Mouse (Mus musculus) thymus, adult 2 months (tissue): ENCODE data around the gene Ptx4.

ENCODE experiments used
- CTCF ChIP-seq: fragments of 200-500 bp; IDR thresholded peaks from 2 replicates; pipeline ENCODE4 v1.5.1; 2012; ENCODE audit warnings: mild to moderate bottlenecking, control low read depth, low read length, moderate library complexity, borderline replicate concordance; ENCODE audit not compliant: control insufficient read depth, poor library complexity, insufficient read depth; ENCODE audit errors: extremely low read depth
- POLR2A ChIP-seq: fragments of 200-500 bp; IDR thresholded peaks from 2 replicates; pipeline ENCODE4 v1.6.1; 2012; ENCODE audit warnings: mild to moderate bottlenecking, low read length, control low read depth, moderate library complexity; ENCODE audit not compliant: control insufficient read depth, poor library complexity, insufficient read depth; ENCODE audit errors: extremely low read depth

DNA sequence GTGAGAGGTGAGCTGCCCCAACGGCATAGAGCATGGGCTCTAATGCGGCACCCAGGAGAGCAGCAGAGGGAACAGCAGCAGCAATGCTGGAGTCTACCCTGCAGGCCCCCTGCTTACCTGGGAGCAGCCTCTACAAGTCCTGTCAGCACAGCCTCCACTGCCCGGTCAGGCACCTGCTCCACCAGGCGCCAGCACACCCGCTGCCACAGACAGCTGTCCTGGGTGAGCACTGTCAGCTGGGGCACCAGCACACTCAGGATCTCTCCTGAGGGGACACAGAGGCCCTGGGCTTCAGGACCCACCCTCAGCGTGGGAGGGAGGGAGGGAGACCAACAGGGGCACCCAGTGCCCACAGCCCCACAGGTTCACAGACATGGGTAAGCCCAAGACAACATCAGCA lies 10.0 kb upstream of the Ptx4 start:
- TF ChIP-seq CTCF (no peak), POLR2A (no peak)
